Mouse (Mus musculus) adrenal gland, adult 18-20 months (tissue): ENCODE measurements around the gene Ppp1r9b. TPM values are rescaled to one million over a fixed set of nuclear protein-coding genes. Genes with fewer than 3 reads are reported as not detected.
"Not testable (repeated sequence)": the region's sequence is repeated elsewhere in the genome, so short reads cannot be mapped to it uniquely, and the experiment has no call there.

Experiments used
- DNase-seq, 2 experiments: peaks; one replicate each; pipeline ENCODE4 v3.0.0; 2021 to 2022; ENCODE audit warnings: low spot score in 2 of 2
- long read RNA-seq, 2 experiments: library from polyadenylated mRNA; stranded (forward); transcript quantifications; one replicate each; pipeline ENCODE4 v2.0.0; 2021
- total RNA-seq, 2 experiments: library from RNA; stranded (reverse); gene quantifications; 1 replicate in 1 of 2; 2 replicates in 1 of 2; pipeline ENCODE4 v1.2.3; 2021

Gene Ppp1r9b
- total RNA-seq = 100 to 1,000 TPM; 107 to 115 TPM
- long read RNA-seq, experiment 1, full-length matches to known transcripts = 30 of 35 reads
- long read RNA-seq, experiment 1, partial matches to known transcripts = 2 of 35 reads
- long read RNA-seq, experiment 1, other reads (novel, unspliced or antisense) = 3 of 35 reads
- long read RNA-seq, experiment 2, full-length matches to known transcripts = 10 of 21 reads
- long read RNA-seq, experiment 2, partial matches to known transcripts = 3 of 21 reads
- long read RNA-seq, experiment 2, other reads (novel, unspliced or antisense) = 8 of 21 reads

DNA sequence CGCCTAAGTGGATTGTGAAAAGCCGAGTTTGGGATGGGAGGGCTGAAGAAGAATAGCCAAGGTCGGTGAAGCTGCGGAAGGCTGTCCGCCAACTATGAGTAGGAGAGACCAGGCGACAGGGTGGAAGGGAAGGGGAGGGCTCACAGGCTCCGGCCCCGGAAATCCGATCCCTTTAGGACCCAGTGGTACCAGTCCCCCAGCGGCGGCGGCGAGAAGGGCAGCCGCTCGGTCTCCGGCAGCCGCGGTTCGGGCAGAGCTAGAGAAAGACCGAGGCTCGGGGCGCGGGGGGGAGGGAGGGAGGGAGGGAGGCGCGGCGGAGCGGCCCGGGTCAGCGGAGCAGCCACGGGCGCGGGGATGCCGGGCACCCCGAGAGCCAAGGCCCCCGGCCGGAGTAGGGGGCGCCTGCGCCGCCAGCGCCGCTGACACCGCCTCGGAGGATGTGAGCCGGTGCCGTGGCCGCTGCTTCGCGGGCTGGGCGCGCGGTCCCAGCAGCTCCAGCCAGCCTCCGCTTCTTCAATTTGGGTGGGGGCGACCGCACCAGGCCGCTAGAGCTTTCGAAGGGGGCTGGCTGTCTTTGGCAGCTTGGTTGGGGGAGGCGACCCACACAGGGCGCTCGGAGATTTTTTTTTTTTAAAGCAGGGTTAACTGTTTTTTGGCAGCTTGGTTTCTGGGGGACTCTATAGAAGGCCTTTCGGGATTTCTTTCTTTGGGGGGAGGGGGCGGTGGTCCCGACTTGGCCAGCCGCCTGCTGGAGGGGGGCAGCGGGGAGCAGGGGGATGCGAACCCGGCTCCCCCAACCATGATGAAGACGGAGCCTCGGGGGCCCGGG is at the start of gene Ppp1r9b:
Gene Ppp1r9b, plus strand, starts transcription at position 287 of the 829 bp plus-strand sequence.
- DNase-seq = peak; percentile 95 to 96

DNA sequence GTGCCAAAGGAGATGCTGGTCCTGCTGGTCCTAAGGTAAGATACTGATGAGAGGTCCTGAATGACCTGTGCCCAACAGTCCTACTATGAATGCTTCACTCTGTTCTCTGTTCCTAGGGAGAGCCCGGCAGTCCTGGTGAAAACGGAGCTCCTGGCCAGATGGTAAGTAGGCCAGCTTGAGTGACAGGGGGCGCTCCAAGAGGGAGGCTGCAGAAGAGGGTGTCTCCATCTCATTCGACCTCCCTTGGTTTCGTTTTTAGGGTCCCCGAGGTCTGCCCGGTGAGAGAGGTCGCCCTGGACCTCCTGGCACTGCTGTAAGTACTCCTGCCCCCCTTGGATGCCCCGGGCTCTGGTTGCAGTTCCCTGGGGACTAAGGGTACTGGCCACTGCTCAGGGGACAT is 49.7 kb upstream of the Ppp1r9b start:
- DNase-seq = no peak

- DNase-seq = no peak
Observed at GRCm38 (mm10) chr11:94941776-94942175, 49.1 kb upstream of the Ppp1r9b start.

- DNase-seq = peak; percentile 30 to 51
Observed at GRCm38 (mm10) chr11:94942282-94943023, 48.4 kb upstream of the Ppp1r9b start.

GRCm38 (mm10) chr11:94943054-94943453 is 47.8 kb upstream of the Ppp1r9b start:
- no peak for DNase-seq

- DNase-seq = no peak
Observed at GRCm38 (mm10) chr11:94944295-94944694, 46.5 kb upstream of the Ppp1r9b start.

DNA sequence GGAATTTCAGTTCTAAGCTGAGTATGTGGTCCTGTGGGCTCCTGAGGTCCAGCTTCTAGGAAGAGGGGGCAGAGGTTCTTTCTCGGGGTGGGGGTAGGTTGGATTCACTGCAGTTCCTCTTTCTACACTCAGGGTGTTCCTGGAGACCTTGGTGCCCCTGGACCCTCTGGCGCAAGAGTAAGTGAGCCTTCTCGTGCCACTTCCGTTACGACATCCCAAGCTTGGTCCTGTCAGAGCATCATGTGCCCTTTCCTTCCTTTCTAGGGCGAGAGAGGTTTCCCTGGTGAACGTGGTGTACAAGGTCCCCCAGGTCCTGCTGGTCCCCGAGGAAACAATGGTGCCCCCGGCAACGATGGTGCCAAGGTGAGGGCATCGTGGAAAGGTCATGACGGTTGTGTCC is 45.6 kb upstream of the Ppp1r9b start:
- no peak for DNase-seq

GRCm38 (mm10) chr11:94952169-94952568 is 38.7 kb upstream of the Ppp1r9b start:
- DNase-seq = no peak

- no peak for DNase-seq
Observed at GRCm38 (mm10) chr11:94955103-94955502, 35.7 kb upstream of the Ppp1r9b start.

DNA sequence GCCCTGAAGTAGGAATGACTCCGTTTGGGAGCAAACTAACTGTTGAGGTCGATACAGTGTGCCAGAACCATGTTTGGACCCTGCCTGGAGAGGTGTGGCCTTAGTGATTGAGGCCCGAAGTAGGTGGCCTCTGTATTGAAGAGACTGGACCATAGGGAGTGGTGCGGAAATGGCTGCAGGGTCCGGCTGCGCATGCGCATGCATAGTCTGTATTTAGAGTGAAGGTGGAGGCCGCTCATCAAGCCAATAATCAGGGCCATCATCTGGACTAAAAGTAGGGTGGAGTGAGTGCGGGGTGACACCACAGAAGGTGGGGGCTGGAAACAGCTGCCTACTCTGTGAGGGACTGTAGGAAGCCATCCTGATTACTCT is 33.2 kb upstream of the Ppp1r9b start:
- no peak for DNase-seq

DNA sequence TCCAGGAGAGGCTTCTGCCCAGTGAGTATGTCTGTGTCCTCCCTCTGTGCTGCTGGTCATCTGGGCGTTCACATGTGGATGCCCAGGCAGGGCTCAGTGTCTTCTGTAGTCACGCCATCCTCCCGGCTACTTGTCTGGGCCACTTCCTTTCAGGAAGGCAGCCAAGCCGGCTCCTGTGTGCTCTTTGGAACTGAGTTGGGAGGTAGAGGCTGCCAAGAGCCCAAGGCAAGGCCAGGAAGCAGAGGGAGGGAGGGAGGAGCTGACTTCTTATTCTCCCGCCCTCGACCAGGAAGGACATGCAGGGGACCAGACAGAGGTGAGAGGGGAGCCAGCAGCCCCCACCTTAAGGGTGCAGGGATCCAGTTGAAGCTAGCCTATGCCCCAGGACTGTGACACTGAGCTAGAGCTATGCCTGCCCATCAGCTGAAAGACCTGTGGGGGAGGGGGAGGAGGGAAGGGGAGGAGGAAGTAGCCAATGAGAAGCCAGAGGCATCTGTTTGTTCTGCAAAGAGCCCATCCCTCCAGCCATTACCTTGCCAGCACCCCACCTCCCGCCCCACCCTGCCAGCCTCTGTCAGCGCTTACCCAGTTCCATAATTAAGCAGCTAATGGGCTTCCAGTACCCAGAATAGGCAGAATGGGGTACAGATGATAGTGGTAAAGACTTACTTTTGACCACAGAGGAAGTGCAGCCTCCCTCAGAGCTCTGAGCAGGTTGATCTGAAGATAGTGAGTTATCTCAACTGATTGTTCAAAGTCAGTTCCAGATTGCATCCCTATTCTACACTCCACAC is 32.6 kb upstream of the Ppp1r9b start:
- DNase-seq = peak; percentile 32 to 62

GRCm38 (mm10) chr11:94962534-94963101 is 28.2 kb upstream of the Ppp1r9b start:
- DNase-seq = no peak

- DNase-seq = no peak
Observed at GRCm38 (mm10) chr11:94967419-94967818, 23.4 kb upstream of the Ppp1r9b start, which contains the start of gene Hils1. Hils1 (plus strand) TSS chr11:94967593.

DNA sequence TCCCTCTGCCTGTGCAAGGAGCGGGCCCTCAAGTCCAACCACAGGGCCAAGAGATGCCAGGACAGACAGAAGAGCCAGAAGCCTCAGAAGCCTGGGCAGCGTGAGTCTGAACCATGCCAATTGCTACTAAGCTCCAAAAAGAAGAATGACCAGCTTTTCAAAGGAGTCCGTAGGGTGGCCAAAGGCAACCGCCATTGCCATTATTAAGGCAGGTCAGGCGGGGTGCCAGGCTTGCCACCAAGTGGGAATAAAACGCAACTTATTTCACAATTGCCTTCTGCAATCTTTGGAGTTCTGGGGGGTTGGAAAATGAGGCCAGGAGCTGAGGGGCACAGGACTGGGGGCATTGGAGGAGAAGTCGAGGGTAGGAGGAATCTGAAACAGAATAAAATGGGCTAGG is 22.6 kb upstream of the Ppp1r9b start:
- no peak for DNase-seq

GRCm38 (mm10) chr11:94969709-94970108 is 21.1 kb upstream of the Ppp1r9b start:
- DNase-seq = not testable (repeated sequence)

DNA sequence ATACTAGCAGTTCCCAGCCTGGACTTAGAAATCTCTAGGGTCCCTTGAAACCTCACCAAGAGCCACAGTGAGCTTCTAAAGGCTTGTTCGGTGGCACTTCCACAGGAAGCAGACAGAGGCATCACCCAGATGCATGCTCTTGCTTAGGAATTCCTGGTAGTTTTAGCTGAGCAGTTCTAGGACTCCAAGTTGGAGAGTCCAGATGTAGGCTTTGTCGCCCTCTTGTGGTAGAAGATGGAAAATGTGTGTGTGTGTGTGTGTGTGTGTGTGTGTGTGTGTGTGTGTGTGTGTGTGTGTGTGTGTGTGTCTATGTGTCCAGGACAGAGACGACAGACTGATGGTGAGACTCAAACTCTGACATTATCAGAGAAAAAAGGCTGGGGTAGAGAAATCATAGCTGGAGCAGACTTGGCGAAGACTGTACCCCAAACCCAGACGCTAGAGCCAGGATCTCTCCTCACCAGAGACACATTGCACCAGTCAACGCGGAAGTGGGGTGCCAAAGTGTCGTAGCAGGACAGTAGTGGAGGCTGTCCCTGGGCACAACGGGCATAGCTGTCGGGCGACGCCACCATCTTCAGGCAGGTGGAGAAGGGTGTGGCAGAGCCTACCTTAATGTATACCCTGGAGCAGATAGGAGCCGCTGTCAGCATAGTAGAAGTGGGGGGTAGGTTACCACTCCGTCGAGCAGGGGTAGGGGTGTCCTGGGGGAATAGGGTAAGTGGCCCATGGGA is 20.5 kb upstream of the Ppp1r9b start:
- peak; percentile 59 to 62 for DNase-seq

GRCm38 (mm10) chr11:94971895-94972615 is 18.8 kb upstream of the Ppp1r9b start:
- no peak for DNase-seq

- no peak for DNase-seq
Observed at GRCm38 (mm10) chr11:94972887-94973286, 17.9 kb upstream of the Ppp1r9b start.

DNA sequence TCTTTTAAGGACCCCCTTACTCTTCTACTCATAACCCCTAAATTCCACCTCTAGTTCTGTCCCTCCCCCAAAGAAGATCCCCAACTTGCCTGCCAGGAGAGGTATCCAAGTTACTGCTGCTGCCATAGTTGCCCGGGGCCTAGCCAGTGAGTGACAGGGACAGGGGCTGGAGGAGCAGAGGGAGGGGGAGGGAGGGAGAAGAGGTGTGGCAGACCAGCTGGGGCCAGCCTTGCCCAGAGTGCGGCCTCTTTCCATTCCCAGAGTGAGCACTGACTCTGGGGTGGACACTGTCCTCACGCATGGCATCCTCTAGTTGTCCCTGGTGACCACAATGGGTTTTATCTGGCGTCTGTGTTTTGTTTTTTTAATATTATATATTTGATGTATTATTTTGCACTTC is 17.5 kb upstream of the Ppp1r9b start:
- no peak for DNase-seq
